Mouse (Mus musculus) megakaryocyte, embryonic 14.5 days (primary cell): Measurements from ENCODE around the gene Ltbp2. TPM values are rescaled to one million over a fixed set of nuclear protein-coding genes. Genes with fewer than 3 reads are reported as not detected.

Experiments used
- H3K27me3 ChIP-seq: replicated peaks from 2 replicates; pipeline ENCODE3; 2012; ENCODE audit warnings: inconsistent platforms
- H3K36me3 ChIP-seq: replicated peaks from 2 replicates; pipeline ENCODE3; 2012; ENCODE audit warnings: low read length, inconsistent platforms, mixed read lengths
- H3K4me1 ChIP-seq: 2 replicates; pipeline ENCODE4 v1.6.1; 2012; ENCODE audit warnings: inconsistent platforms
- H3K4me3 ChIP-seq: replicated peaks from 2 replicates; pipeline ENCODE3; 2012; ENCODE audit warnings: moderate library complexity, mild to moderate bottlenecking, inconsistent platforms
- H3K9me3 ChIP-seq: 2 replicates; pipeline ENCODE4 v1.6.1; 2012; ENCODE audit warnings: inconsistent platforms
- FLI1 ChIP-seq: IDR thresholded peaks from 2 replicates; pipeline ENCODE4 v1.6.1; 2012; ENCODE audit warnings: low read length, inconsistent platforms, mixed read lengths
- GATA1 ChIP-seq: IDR thresholded peaks from 3 replicates; pipeline ENCODE4 v1.6.1; 2012; ENCODE audit warnings: mixed read lengths, low read length, inconsistent platforms, borderline replicate concordance
- polyA plus RNA-seq: library from polyadenylated mRNA; stranded (reverse); fragments of >175 nt; gene quantifications from 2 replicates; pipeline ENCODE4 v1.2.3, GENCODE M21; 2012; ENCODE audit warnings: low replicate concordance; ENCODE audit not compliant: insufficient read depth

The Ltbp2 gene
- polyA plus RNA-seq, 1 experiment = 1.8 TPM

- H3K36me3 ChIP-seq = no peaks in the 10 kb centered on the region
- peaks cover 77% of the 10 kb centered on the region for H3K27me3 ChIP-seq
- H3K4me3 ChIP-seq = peak overlapping the region; percentile 46
- peaks cover 73% of the 10 kb centered on the region for H3K4me1 ChIP-seq
- TF ChIP-seq FLI1 (no peak), GATA1 (no peak)
- H3K9me3 ChIP-seq = no peaks in the 10 kb centered on the region
These were observed 29.7 kb downstream of the Ltbp2 start for GRCm38 (mm10) chr12:84846594-84847014.

DNA sequence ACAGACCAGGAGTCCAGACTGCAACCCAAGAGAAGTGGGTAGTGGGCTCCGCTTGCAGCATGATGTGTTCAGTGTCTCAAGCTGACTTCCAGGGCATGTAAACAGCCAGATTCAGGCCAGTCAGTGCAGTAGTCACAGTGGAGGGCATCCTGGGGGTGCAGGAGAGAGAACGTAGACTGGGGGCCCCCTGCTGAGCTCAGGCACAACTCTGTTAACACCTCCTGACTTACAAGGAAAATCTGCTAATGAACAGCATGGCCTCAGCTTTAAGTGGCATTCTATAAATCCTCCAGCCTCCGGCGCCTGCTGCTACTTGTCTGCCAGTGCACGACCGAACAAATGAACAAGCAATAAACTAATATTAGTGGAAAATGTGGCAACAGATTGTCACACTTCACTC lies 33.6 kb downstream of the Ltbp2 start:
- TF ChIP-seq FLI1 = no peak
- TF ChIP-seq GATA1 = no peak
- H3K4me1 ChIP-seq = peaks cover 54% of the 10 kb centered on the region
- H3K36me3 ChIP-seq = no peaks in the 10 kb centered on the region
- H3K4me3 ChIP-seq = no peak overlapping the region
- peaks cover 51% of the 10 kb centered on the region for H3K27me3 ChIP-seq
- peaks cover 6% of the 10 kb centered on the region for H3K9me3 ChIP-seq

- peaks cover 44% of the 10 kb centered on the region for H3K27me3 ChIP-seq
- peaks cover 10% of the 10 kb centered on the region for H3K9me3 ChIP-seq
- no peaks in the 10 kb centered on the region for H3K36me3 ChIP-seq
- no peak for TF ChIP-seq GATA1
- no peak for TF ChIP-seq FLI1
- peaks cover 46% of the 10 kb centered on the region for H3K4me1 ChIP-seq
- no peak overlapping the region for H3K4me3 ChIP-seq
These were observed 34.9 kb downstream of the Ltbp2 start for GRCm38 (mm10) chr12:84841158-84842140.

DNA sequence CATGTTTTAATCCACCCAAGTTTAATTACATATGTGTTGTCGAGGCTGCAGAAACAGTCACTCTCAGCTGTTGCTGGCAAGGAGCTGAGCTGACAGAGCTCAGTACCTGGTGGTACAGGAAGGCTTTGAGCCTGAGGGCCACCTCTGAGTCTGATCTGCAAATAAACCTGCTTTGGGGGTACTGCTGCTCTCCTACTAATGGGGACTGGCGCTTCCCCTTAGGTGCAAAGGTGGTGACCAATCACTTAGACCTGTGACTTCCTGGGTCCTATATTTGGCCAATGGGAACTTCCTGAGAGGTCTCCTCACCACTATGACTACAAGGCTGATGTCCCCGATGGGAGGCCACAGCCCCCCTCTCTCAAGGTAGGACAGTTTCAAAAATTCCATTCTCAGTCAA lies 35.6 kb downstream of the Ltbp2 start:
- Histone ChIP-seq H3K4me1 (peaks cover 42% of the 10 kb centered on the region), H3K36me3 (no peaks in the 10 kb centered on the region), H3K4me3 (no peak overlapping the region), H3K9me3 (peaks cover 10% of the 10 kb centered on the region), H3K27me3 (peaks cover 42% of the 10 kb centered on the region)
- TF ChIP-seq GATA1 = no peak
- TF ChIP-seq FLI1 = no peak

GRCm38 (mm10) chr12:84839965-84840364 lies 36.4 kb downstream of the Ltbp2 start:
- Histone ChIP-seq H3K27me3 (peaks cover 39% of the 10 kb centered on the region), H3K9me3 (peaks cover 10% of the 10 kb centered on the region), H3K4me3 (no peak overlapping the region), H3K4me1 (peaks cover 39% of the 10 kb centered on the region), H3K36me3 (no peaks in the 10 kb centered on the region)
- TF ChIP-seq FLI1 = no peak
- TF ChIP-seq GATA1 = no peak

DNA sequence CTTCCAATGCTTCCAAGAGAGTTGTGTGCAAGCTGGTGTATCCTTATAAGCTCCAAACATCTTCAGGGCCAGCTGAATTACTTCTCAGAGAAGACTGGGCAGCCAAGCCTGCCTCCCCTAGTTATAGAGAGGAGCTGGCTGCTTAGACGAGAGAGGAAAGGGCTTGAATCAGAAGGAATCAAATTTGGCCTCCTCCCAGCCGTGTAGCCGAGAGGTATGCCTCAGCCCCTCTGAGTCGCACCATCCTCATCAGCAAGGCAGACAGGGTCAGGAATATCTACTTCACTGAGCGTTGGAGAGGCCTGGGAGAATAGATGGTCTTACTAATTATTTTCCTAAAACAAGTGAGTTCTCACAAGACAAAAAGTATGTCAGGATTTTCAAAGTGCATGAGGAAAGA lies 40.7 kb downstream of the Ltbp2 start:
- no peaks in the 10 kb centered on the region for H3K36me3 ChIP-seq
- peaks cover 31% of the 10 kb centered on the region for H3K27me3 ChIP-seq
- TF ChIP-seq FLI1 = no peak
- TF ChIP-seq GATA1 = no peak
- no peak overlapping the region for H3K4me3 ChIP-seq
- peaks cover 49% of the 10 kb centered on the region for H3K4me1 ChIP-seq
- peaks cover 10% of the 10 kb centered on the region for H3K9me3 ChIP-seq

DNA sequence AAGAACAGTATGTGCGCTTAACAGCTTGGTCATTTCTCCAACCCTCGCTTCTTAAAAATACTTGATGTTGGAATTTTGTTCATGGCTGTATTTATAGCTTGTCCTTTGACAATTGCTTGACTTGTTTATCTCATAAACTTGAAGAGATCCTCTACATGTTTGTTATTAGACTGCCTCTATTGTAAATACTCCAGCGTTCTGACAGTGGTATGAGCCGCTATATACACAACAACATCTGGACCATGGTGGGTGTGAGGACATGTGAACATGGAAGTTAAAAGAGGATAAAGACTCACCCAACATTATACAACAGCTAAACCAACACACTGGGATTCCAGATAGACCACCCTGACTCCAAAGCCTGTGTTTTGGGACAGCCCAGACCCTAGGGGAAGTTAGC lies 41.6 kb downstream of the Ltbp2 start:
- Histone ChIP-seq H3K9me3 (peaks cover 10% of the 10 kb centered on the region), H3K4me1 (peaks cover 44% of the 10 kb centered on the region), H3K27me3 (peaks cover 39% of the 10 kb centered on the region), H3K36me3 (no peaks in the 10 kb centered on the region), H3K4me3 (no peak overlapping the region)
- no peak for TF ChIP-seq FLI1
- TF ChIP-seq GATA1 = no peak

GRCm38 (mm10) chr12:84831648-84832047 lies 44.7 kb downstream of the Ltbp2 start:
- no peaks in the 10 kb centered on the region for H3K36me3 ChIP-seq
- H3K27me3 ChIP-seq = peaks cover 64% of the 10 kb centered on the region
- no peak overlapping the region for H3K4me3 ChIP-seq
- no peak for TF ChIP-seq GATA1
- TF ChIP-seq FLI1 = no peak
- peaks cover 57% of the 10 kb centered on the region for H3K4me1 ChIP-seq
- H3K9me3 ChIP-seq = no peaks in the 10 kb centered on the region

- Histone ChIP-seq H3K9me3 (no peaks in the 10 kb centered on the region), H3K4me3 (no peak overlapping the region), H3K4me1 (peaks cover 54% of the 10 kb centered on the region), H3K27me3 (peaks cover 61% of the 10 kb centered on the region), H3K36me3 (no peaks in the 10 kb centered on the region)
- no peak for TF ChIP-seq GATA1
- TF ChIP-seq FLI1 = no peak
These were observed 45.2 kb downstream of the Ltbp2 start for GRCm38 (mm10) chr12:84831141-84831540.

GRCm38 (mm10) chr12:84830438-84830837 lies 45.9 kb downstream of the Ltbp2 start:
- no peak for TF ChIP-seq FLI1
- no peak for TF ChIP-seq GATA1
- Histone ChIP-seq H3K9me3 (no peaks in the 10 kb centered on the region), H3K27me3 (peaks cover 66% of the 10 kb centered on the region), H3K4me1 (peaks cover 60% of the 10 kb centered on the region), H3K36me3 (no peaks in the 10 kb centered on the region), H3K4me3 (no peak overlapping the region)
